Mouse (Mus musculus) layer of hippocampus, postnatal 14 days (tissue): ENCODE results near the gene Serpinb9b. TPM values are rescaled to one million over a fixed set of nuclear protein-coding genes. Genes with fewer than 3 reads are reported as not detected.
A peak's percentile ranks its signal among the peaks of the same experiment; 100 is the strongest.
"Not testable (repeated sequence)": the region's sequence is repeated elsewhere in the genome, so short reads cannot be mapped to it uniquely, and the experiment has no call there.

ENCODE experiments used
- DNase-seq, 2 experiments: peaks; one replicate each; pipeline ENCODE4 v3.0.0; 2021 to 2022; ENCODE audit warnings: low spot score in 2 of 2, mixed read lengths in 1 of 2
- long read RNA-seq, 2 experiments: library from polyadenylated mRNA; stranded (forward); transcript quantifications; one replicate each; pipeline ENCODE4 v2.0.0; 2021
- total RNA-seq, 2 experiments: library from RNA; stranded (reverse); gene quantifications; 2 replicates each; pipeline ENCODE4 v1.2.3; 2021

Serpinb9b gene
- total RNA-seq = not detected
- long read RNA-seq, experiment 1 = 0 reads
- long read RNA-seq, experiment 2 = 0 reads

- DNase-seq = no peak
These were observed at the start of gene Serpinb9b for GRCm38 (mm10) chr13:33027244-33027643. Gene Serpinb9b (plus strand): TSS chr13:33027416.

GRCm38 (mm10) chr13:32982556-32983042, 44.6 kb upstream of the Serpinb9b start:
- no peak for DNase-seq

GRCm38 (mm10) chr13:32986256-32986655, 41.0 kb upstream of the Serpinb9b start:
- DNase-seq = no peak

- DNase-seq = no peak
These were observed 33.9 kb upstream of the Serpinb9b start for GRCm38 (mm10) chr13:32993152-32993893.

- DNase-seq = no peak
These were observed 33.3 kb upstream of the Serpinb9b start for GRCm38 (mm10) chr13:32993894-32994242.

GRCm38 (mm10) chr13:32995051-32995450, 32.2 kb upstream of the Serpinb9b start:
- no peak for DNase-seq

GRCm38 (mm10) chr13:33001341-33001740, 25.9 kb upstream of the Serpinb9b start:
- DNase-seq = no peak

GRCm38 (mm10) chr13:33002950-33003349, 24.3 kb upstream of the Serpinb9b start, which contains the start of gene Serpinb9:
Gene Serpinb9 (plus strand): TSS chr13:33003250.
- DNase-seq = no peak

GRCm38 (mm10) chr13:33003523-33004413, 23.4 kb upstream of the Serpinb9b start:
- DNase-seq = no peak

- DNase-seq = peak; percentile 76 to 79
These were observed 22.7 kb upstream of the Serpinb9b start for GRCm38 (mm10) chr13:33004414-33005105.

- no peak for DNase-seq
These were observed 21.6 kb upstream of the Serpinb9b start for GRCm38 (mm10) chr13:33005501-33006075.

GRCm38 (mm10) chr13:33006555-33006954, 20.7 kb upstream of the Serpinb9b start:
- no peak for DNase-seq

- no peak for DNase-seq
These were observed 14.8 kb upstream of the Serpinb9b start for GRCm38 (mm10) chr13:33012395-33012794.

- DNase-seq = no peak
These were observed 13.9 kb upstream of the Serpinb9b start for GRCm38 (mm10) chr13:33013271-33013670.

GRCm38 (mm10) chr13:33022371-33022770, 4.8 kb upstream of the Serpinb9b start:
- DNase-seq = no peak

GRCm38 (mm10) chr13:33026427-33027057, 674 bp upstream of the Serpinb9b start:
- DNase-seq = no peak

- no peak for DNase-seq
These were observed 930 bp downstream of the Serpinb9b start for GRCm38 (mm10) chr13:33028146-33028545.

- no peak for DNase-seq
These were observed 1.3 kb downstream of the Serpinb9b start for GRCm38 (mm10) chr13:33028550-33028949.

GRCm38 (mm10) chr13:33029478-33029877, 2.3 kb downstream of the Serpinb9b start:
- DNase-seq = not testable (repeated sequence)

GRCm38 (mm10) chr13:33030281-33030680, 3.1 kb downstream of the Serpinb9b start:
- no peak for DNase-seq
